ENCODE assay signal across 17 mouse cellular contexts in the genomic region with DNA sequence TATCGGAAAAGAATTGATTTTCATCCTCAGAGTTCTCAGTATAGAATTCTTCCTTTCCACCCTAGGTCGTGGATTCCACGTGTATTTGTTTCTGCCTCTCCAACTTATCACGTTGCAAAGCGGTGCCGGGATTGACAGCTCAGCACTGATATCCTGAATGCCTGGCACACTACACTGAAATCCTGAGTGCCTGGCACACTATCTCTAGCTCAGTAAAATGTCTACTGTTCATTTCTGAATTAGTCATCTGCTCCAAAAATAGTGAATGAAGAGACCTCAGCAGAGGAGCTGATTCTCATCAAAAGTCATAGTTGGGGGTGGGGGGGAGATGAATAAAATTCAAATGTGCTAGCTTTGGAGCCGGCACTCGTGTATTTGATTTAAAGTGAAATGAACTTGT. TPM values are rescaled to one million over a fixed set of nuclear protein-coding genes. Genes with fewer than 3 reads are reported as not detected.
DNase-seq lines count a peak whose midpoint lies in the region; ATAC-seq and TF ChIP-seq lines count a peak whose summit lies in the region.
"Had no signal": no experiment of that assay in that cellular context is flagged by ENCODE, and none has a peak within 500 bp of the region (broad histone marks: within the 10 kb centered on the region; RNA-seq: fewer than 3 reads in every experiment).

No protein-coding gene starts in this region.

- no peak for TF ChIP-seq EP300 in liver, postnatal 0 days (IDR thresholded peaks at IDR 0.05; ENCODE audit: low read depth)

- H3K36me3 ChIP-seq in heart, embryonic 15.5 days = no peaks in the 10 kb centered on the region
- H3K36me3 ChIP-seq in liver, postnatal 0 days (replicated peaks; ENCODE audit: insufficient read depth, low read length) = peaks cover 18% of the 10 kb centered on the region
- H3K36me3 ChIP-seq: embryonic facial prominence, embryonic 10.5 days; liver, embryonic 12.5 days; midbrain, embryonic 13.5 days had no signal

- H3K9ac ChIP-seq in heart, embryonic 15.5 days = no peak overlapping the region
- no peak overlapping the region for H3K9ac ChIP-seq in liver, postnatal 0 days (replicated peaks)
- H3K9ac ChIP-seq: hindbrain, embryonic 14.5 days; liver, embryonic 12.5 days; midbrain, embryonic 13.5 days had no signal

- TF ChIP-seq CTCF in left cerebral cortex, adult 2 months (IDR thresholded peaks at IDR 0.05) = no peak
- TF ChIP-seq CTCF in liver, postnatal 0 days (IDR thresholded peaks at IDR 0.05; ENCODE audit: low read depth) = no peak

- ATAC-seq in heart, embryonic 15.5 days (replicated peaks; ENCODE audit: insufficient number of reproducible peaks, insufficient read depth, low FRiP score, low read depth) = no peak
- no peak for ATAC-seq in liver, postnatal 0 days
- ATAC-seq: liver, embryonic 12.5 days; midbrain, embryonic 13.5 days had no signal

- no peak overlapping the region for H3K4me3 ChIP-seq in left cerebral cortex, adult 2 months
- H3K4me3 ChIP-seq in heart, embryonic 15.5 days = no peak overlapping the region
- H3K4me3 ChIP-seq in liver, postnatal 0 days (ENCODE audit: low read depth, low read length) = no peak overlapping the region
- H3K4me3 ChIP-seq: embryonic facial prominence, embryonic 10.5 days; liver, embryonic 12.5 days; midbrain, embryonic 13.5 days had no signal

- no peaks in the 10 kb centered on the region for H3K9me3 ChIP-seq in heart, embryonic 15.5 days (replicated peaks)
- H3K9me3 ChIP-seq in liver, postnatal 0 days (ENCODE audit: low read length) = 0 out of 2 replicates have a peak, but pooled peaks cover 2% of the 10 kb centered on the region
- H3K9me3 ChIP-seq: embryonic facial prominence, embryonic 10.5 days; liver, embryonic 12.5 days; midbrain, embryonic 13.5 days had no signal

- WGBS in heart, embryonic 15.5 days = 30% methylated on average over 8 of the region's 8 CpGs
- WGBS in liver, postnatal 0 days (ENCODE audit: insufficient replicate concordance) = 77% methylated on average over 8 of the region's 8 CpGs

- intact Hi-C loops in left cerebral cortex, adult 2 months (cut with DNase I) = no loop called here
- intact Hi-C loops in left cerebral cortex, postnatal 4 days (cut with DNase I) = no loop called here

- no peak overlapping the region for H3K27ac ChIP-seq in left cerebral cortex, adult 2 months
- H3K27ac ChIP-seq in heart, embryonic 15.5 days = peak overlapping the region; percentile 46
- no peak overlapping the region for H3K27ac ChIP-seq in liver, postnatal 0 days (ENCODE audit: low read depth)
- H3K27ac ChIP-seq: embryonic facial prominence, embryonic 10.5 days; hindbrain, embryonic 14.5 days; liver, embryonic 12.5 days; midbrain, embryonic 13.5 days had no signal

- peak; percentile 14 to 33 for DNase-seq in left cerebral cortex, adult 2 months (ENCODE audit: extremely low spot score in 1 of 2, low spot score in 2 of 2)
- DNase-seq in left cerebral cortex, postnatal 4 days = no peak
- peak; percentile 5 for DNase-seq in layer of hippocampus, adult 9-10 months (ENCODE audit: low spot score)
- DNase-seq in liver, postnatal 0 days = no peak
- DNase-seq in lung, adult 18-20 months = no peak
- DNase-seq in liver = no peak
- DNase-seq: cerebellum, adult 9-11 months; gastrocnemius, postnatal 14 days; kidney, adult 2 months; thymus, postnatal 14 days had no signal

- H3K27me3 ChIP-seq in heart, embryonic 15.5 days = no peaks in the 10 kb centered on the region
- no peaks in the 10 kb centered on the region for H3K27me3 ChIP-seq in liver, postnatal 0 days (ENCODE audit: insufficient read depth, low read length)
- H3K27me3 ChIP-seq: liver, embryonic 12.5 days; midbrain, embryonic 13.5 days had no signal

- H3K4me1 ChIP-seq in heart, embryonic 15.5 days (replicated peaks) = peaks cover 12% of the 10 kb centered on the region
- no peaks in the 10 kb centered on the region for H3K4me1 ChIP-seq in liver, postnatal 0 days (ENCODE audit: insufficient read depth)
- H3K4me1 ChIP-seq: embryonic facial prominence, embryonic 10.5 days; liver, embryonic 12.5 days; midbrain, embryonic 13.5 days had no signal

- H3K4me2 ChIP-seq in heart, embryonic 15.5 days = peak overlapping the region; percentile 30
- no peak overlapping the region for H3K4me2 ChIP-seq in liver, postnatal 0 days (ENCODE audit: low read depth, low read length)
- H3K4me2 ChIP-seq: hindbrain, embryonic 14.5 days; liver, embryonic 12.5 days; midbrain, embryonic 13.5 days had no signal

RNA-seq across cellular contexts. Expression of a gene that starts 12.8 kb away (rescaled TPM):
- not detected for total RNA-seq in left cerebral cortex, adult 2 months (2021)
- total RNA-seq in left cerebral cortex, postnatal 4 days (2021) = not detected
- polyA plus RNA-seq in heart, embryonic 15.5 days (2015; fragmentation: Nextera tagmentation; extraction: Ambion mirVana) = 0.35 and 0.51 TPM in 2 replicates
- 2.5 and 3.2 TPM in 2 replicates for polyA plus RNA-seq in liver, postnatal 0 days (2015; fragmentation: Nextera tagmentation; extraction: Ambion mirVana)
- total RNA-seq: gastrocnemius, postnatal 14 days; layer of hippocampus, postnatal 25 days had no signal
- polyA plus RNA-seq: brain, embryonic 14.5 days had no signal

RNA-seq across cellular contexts. Expression of a gene that starts 37.1 kb away (rescaled TPM):
- total RNA-seq in left cerebral cortex, adult 2 months (2021) = 10 to 100 TPM; 18.0 to 20.0 TPM
- total RNA-seq in left cerebral cortex, postnatal 4 days (2021) = 10 to 100 TPM; 23.8 to 32.5 TPM
- polyA plus RNA-seq in heart, embryonic 15.5 days (2015; fragmentation: Nextera tagmentation; extraction: Ambion mirVana) = 12.5 and 17.6 TPM in 2 replicates
- 0.65 and 0.98 TPM in 2 replicates for polyA plus RNA-seq in liver, postnatal 0 days (2015; fragmentation: Nextera tagmentation; extraction: Ambion mirVana)
- total RNA-seq: gastrocnemius, postnatal 14 days had no signal

RNA-seq across cellular contexts. Expression of a gene that starts 57.5 kb away (rescaled TPM):
- 10 to 100 TPM; 69.9 to 70.1 TPM for total RNA-seq in left cerebral cortex, adult 2 months (2021)
- 10 to 100 TPM; 53.8 to 60.6 TPM for total RNA-seq in left cerebral cortex, postnatal 4 days (2021)
- 59.9 and 62.5 TPM in 2 replicates for polyA plus RNA-seq in heart, embryonic 15.5 days (2015; fragmentation: Nextera tagmentation; extraction: Ambion mirVana)
- polyA plus RNA-seq in liver, postnatal 0 days (2015; fragmentation: Nextera tagmentation; extraction: Ambion mirVana) = 13.0 and 15.8 TPM in 2 replicates

Comparison
In these comparisons a context has a peak if more than half of its experiments do, and no peak if none do; other contexts are left out.
1. DNase-seq: peak in left cerebral cortex, adult 2 months (2 of 2) and layer of hippocampus, adult 9-10 months (single experiment); none in left cerebral cortex, postnatal 4 days (single experiment), liver, postnatal 0 days (single experiment), lung, adult 18-20 months (0 of 2) and liver (single experiment).